Mouse (Mus musculus): Measurements from ENCODE around the gene Tmem170b.
"Not testable (repeated sequence)": the region's sequence is repeated elsewhere in the genome, so short reads cannot be mapped to it uniquely, and the experiment has no call there.

The Tmem170b gene

GRCm38 (mm10) chr13:41669951-41670350 lies 64.2 kb downstream of the Tmem170b start:
- DNase-seq (ENCODE audit: low spot score in 2 of 2) = no peak

DNA sequence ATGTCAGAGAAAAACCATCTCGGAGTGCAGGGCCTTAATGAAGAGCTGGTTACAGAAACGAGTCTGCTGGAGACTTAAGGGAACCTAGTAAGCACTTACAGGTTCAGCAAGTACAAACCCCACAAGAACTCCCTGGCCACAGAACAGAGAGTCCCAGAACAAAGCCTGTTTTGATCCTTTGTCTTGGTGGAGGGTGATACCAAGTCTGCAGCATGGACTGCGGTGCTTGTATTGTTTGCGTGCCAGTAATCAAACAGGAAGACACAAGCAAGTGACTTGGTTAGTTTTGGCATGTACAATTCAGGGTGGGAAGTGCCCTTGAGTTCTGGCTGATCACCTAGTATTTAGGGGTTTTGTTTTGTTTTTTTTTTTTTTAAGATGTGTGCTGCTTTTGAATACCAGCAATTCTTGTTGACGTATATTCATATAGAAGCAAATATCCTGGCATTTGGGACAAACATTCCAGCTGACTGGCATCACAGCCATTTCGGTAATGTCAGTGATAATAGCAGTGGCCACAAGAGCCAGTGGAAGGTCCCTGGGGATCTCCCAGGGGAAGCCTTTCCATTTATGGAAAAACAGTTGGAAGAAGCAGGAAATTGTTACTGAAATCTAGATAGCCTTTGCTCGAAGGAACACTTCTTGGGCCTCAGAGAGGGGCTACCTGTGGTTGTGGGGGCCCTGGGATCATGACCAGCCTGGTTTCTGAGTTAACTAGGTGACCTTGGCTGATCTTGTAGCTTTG lies 64.9 kb downstream of the Tmem170b start:
- DNase-seq (ENCODE audit: low spot score in 2 of 2) = no peak

- DNase-seq (ENCODE audit: low spot score in 2 of 2) = no peak
Measured at GRCm38 (mm10) chr13:41671136-41671705, 65.5 kb downstream of the Tmem170b start.

GRCm38 (mm10) chr13:41672904-41673303 lies 67.2 kb downstream of the Tmem170b start:
- DNase-seq (ENCODE audit: low spot score in 2 of 2) = not testable (repeated sequence)

- DNase-seq (ENCODE audit: low spot score in 2 of 2) = no peak
Measured at GRCm38 (mm10) chr13:41673541-41673940, 67.8 kb downstream of the Tmem170b start.

- DNase-seq (ENCODE audit: low spot score in 2 of 2) = not testable (repeated sequence)
Measured at GRCm38 (mm10) chr13:41674608-41675007, 68.9 kb downstream of the Tmem170b start.

GRCm38 (mm10) chr13:41675498-41675897 lies 69.8 kb downstream of the Tmem170b start:
- no peak for DNase-seq (ENCODE audit: low spot score in 2 of 2)

DNA sequence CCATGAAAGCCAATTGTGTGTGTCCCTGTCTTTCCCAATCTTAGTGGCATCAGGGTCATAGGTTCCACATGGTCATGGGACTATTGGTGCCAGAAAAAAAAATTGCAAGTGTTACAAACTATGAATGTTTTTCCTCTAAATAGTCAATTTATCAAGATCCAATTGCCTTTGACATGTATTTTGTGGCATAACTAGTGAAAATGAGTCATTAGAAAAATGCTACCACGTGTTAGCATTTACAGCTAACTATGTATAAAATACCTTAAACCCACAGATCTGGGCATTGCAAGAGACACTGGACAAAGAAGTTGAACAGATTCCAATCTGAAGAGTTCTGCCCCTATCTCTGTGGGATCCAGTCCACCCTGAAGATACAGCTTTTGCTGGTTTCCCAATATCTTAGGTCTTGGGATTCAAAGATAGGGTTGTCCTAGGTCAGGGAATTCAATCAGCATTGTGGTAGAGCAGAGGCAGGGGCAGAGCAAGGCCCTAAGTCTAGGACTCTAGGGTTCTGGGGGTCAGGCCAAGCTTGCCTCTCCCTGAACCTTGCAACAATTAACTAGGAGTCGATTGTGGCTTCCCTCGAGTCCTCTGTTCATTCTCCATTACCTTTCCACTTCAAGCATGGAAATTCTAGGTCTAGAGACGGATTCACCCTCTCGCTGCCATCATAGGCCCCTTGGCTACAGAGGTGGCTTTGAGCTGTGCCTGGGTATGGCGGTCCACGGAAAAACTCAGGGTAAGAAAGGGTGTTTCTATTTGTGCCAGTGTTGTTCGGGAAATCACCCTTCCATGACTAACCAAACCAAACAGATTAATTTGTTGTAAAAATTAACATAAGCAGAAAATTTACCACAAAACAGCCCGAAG lies 70.5 kb downstream of the Tmem170b start:
- DNase-seq (ENCODE audit: low spot score in 2 of 2) = no peak

GRCm38 (mm10) chr13:41676836-41677186 lies 71.1 kb downstream of the Tmem170b start:
- no peak for DNase-seq (ENCODE audit: low spot score in 2 of 2)

- no peak for DNase-seq (ENCODE audit: low spot score in 2 of 2)
Measured at GRCm38 (mm10) chr13:41680854-41681549, 75.3 kb downstream of the Tmem170b start.

DNA sequence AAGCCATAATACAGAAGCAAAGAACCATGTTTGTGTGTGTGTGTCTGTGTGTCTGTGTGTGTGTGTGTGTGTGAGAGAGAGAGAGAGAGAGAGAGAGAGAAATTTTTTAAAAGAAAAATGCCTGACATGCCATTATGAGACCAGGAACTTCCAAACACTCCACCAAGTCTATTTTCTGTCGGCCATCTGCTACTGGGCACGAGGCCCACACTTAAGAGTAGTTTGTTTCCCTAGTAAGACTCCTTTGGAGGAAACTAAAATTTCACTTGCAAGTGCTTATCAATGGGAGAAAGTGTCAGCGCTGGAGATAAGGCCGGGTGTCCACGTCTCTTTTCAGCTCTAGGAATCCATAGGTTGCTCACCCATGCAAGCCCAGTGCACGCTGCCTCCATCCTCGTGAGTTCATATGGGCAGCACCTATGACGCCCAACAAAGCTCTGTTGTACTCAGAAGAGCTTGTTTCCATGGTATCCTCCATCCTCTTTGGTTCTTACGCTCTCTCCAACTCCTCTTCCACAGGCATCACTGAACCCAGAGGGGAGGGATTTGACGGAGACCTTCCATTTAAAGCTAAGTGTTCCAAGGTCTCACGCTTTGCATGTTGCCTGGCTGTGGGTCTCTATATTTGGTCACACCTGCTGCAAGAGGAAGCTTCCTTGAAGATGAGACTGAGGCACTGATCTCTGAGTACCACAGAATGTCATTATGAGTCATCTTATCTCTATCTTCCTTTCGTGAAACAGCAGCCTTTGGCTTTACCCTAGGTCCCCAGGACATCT lies 76.8 kb downstream of the Tmem170b start:
- no peak for DNase-seq (ENCODE audit: low spot score in 2 of 2)

DNA sequence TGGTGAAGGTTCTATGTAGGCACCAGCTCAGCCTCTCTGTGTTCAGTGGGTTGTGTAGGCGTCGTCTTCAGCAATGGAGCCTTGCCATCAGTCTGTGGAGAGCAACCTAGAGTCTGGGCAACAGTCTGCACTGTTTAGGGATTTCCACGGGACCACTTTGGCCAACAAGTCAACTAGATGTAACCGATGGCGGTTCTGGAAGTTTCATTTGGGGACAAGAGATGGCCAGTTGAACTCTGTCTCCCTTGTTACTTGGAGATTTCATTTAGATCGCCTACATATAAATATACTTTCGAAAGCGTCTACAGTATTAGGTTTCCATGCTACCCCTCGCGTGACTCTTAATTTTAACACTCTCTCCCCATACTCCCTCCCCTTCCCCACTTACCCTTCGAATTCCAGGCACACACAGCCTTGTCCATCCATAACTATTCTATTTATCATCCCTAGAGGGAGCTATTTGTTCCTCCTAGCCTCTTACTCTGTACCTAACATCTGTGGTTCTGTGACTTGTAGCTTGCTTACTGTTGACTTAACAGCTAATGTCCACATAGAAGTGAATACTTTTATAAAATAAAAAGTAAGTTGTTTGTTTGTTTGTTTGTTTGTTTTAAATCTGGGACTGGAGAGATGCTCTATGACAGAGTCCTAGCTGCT lies 77.8 kb downstream of the Tmem170b start:
- DNase-seq (ENCODE audit: low spot score in 2 of 2) = no peak

DNA sequence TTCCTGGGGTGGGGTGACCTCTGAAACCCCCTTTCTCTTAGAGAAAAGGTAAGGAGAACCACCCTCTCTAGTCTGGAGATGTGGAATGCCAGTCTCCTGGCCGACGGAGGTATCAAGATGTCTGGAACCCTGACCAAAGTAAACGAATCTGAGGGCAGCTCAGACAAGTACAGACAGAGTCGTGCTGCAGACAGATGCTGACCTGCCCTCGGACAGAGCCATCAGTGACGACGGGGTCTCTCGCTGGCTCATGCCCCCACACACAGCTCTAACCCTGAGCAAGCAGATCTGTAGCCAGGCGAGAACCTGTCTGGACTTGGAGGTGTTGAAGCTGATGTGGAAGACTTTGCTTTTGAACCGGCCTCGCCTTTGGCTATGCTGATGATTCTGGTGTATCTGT lies 79.8 kb downstream of the Tmem170b start:
- no peak for DNase-seq (ENCODE audit: low spot score in 2 of 2)

GRCm38 (mm10) chr13:41689055-41689454 lies 83.3 kb downstream of the Tmem170b start:
- DNase-seq (ENCODE audit: low spot score in 2 of 2) = no peak

- no peak for DNase-seq (ENCODE audit: low spot score in 2 of 2)
Measured at GRCm38 (mm10) chr13:41689598-41690045, 83.9 kb downstream of the Tmem170b start.

Measured in spleen, postnatal 10 days (tissue).